Mouse (Mus musculus) lung, adult 18-20 months (tissue): Measurements from ENCODE around the gene Slc22a22.
"Not testable (repeated sequence)": the region's sequence is repeated elsewhere in the genome, so short reads cannot be mapped to it uniquely, and the experiment has no call there.

Experiments
- DNase-seq, 2 experiments: peaks; one replicate each; pipeline ENCODE4 v3.0.0; 2022; ENCODE audit warnings: mixed read lengths in 2 of 2

Slc22a22 gene

DNA sequence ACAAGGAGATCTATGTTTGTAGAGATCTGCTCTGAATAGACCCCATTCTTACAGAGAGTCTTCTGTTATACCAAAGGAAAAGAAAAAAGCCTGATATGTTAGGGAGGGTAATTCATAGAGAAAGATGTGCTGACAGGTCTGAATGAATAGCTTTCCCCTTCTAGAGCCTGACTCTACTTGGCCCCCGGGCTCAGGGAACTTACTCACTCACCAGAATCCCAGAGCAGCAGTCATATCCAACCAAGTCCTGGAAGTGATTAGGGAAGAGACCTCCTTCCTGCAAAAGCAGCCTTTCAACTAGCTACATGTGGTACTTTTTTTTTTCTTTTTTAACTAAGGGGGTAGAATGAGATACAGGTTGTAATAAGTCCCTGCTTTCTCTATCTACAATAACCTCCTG is 111.0 kb downstream of the Slc22a22 start:
- no peak for DNase-seq

- DNase-seq, result no peak
Measured at GRCm38 (mm10) chr15:57355278-57355677, 122.1 kb downstream of the Slc22a22 start.

DNA sequence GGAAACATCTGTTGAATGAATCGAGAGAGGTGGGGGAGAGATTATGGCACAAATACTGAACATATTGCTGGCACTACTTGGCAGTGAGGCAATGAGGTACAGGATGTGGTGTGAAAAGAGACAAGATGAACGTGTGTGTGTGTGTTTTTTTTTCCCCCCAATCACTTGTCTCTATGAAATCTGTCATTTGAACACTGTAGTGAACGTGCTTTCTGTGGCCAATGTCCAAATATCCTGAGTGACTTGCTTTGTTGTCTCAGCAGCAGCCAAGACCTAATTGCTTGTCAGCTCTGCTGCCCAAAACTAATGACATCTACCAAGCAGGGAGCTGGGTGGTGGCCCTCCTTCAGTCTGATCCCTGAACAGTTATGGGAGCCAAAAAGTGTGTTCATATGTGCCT is 136.9 kb downstream of the Slc22a22 start:
- no peak for DNase-seq

GRCm38 (mm10) chr15:57331326-57331725 is 146.1 kb downstream of the Slc22a22 start:
- no peak for DNase-seq

DNA sequence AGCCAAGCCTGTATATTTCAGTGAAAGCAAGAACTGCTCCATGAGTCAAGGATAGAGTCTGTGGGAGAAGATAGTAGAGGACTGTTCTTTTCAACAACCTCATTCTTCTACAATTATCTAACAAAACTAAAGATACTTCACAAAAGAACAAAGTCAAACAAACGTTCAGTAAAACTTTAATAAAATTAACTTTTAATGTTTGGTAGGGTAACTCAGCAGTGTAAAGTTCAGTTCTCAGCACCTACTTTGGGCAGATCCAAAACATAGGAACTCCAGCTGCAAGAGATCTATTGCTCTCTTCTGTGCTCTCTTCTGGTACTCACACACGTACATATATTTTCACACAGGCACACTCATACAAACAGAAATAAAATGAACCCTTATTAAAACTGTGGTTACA is 159.4 kb downstream of the Slc22a22 start:
- no peak for DNase-seq

GRCm38 (mm10) chr15:57316486-57316885 is 160.9 kb downstream of the Slc22a22 start:
- no peak for DNase-seq

- DNase-seq, result no peak
Measured at GRCm38 (mm10) chr15:57302710-57303109, 174.7 kb downstream of the Slc22a22 start.

DNA sequence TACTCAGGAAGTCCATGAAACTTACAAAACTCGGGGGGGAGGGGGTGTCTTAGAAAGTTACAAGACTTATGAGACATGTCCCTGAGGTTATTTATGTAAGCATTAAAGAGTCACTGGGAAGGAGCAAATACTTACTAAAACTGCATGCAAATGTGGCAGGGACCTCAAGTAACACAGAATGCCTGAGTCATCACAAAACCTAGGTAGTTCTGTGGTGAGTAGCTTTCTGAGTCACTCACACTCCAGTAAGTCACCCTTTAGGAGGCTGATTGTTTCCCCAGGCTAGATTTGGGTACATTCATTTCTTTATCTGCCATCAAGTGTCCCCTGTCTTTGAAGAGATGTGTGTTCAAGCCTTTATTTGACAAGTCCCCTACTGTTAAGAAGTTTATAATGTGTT is 198.9 kb downstream of the Slc22a22 start:
- DNase-seq, result no peak

DNA sequence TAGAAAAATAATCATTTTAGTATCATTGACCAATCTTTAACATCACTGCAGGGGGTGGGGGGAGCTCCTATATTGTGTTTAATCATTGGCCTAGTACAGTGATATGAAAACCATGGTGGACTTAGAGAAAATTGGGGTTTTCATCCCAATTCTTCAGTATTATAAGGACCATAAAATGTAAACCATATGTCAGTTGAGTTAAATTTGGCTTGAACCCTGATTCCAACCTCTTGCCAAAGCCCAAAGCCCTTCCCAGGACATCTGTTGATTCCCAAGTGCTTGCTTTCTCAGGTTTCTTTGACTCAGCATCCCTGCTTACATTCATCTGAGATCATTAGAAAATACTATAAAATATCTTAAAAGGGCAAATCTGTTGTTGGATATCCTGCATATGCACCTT is 201.0 kb downstream of the Slc22a22 start:
- no peak for DNase-seq

- DNase-seq, result not testable (repeated sequence)
Measured at GRCm38 (mm10) chr15:57240061-57240460, 237.4 kb downstream of the Slc22a22 start.

- DNase-seq, result no peak
Measured at GRCm38 (mm10) chr15:57230439-57230838, 247.0 kb downstream of the Slc22a22 start.

GRCm38 (mm10) chr15:57205315-57205714 is 272.1 kb downstream of the Slc22a22 start:
- DNase-seq, result no peak

- no peak for DNase-seq
Measured at GRCm38 (mm10) chr15:57204444-57204930, 272.9 kb downstream of the Slc22a22 start.
